Mouse (Mus musculus) liver (tissue): ENCODE measurements around the gene Mcpt9.
A peak's percentile ranks its signal among the peaks of the same experiment; 100 is the strongest.
"Not testable (repeated sequence)": the region's sequence is repeated elsewhere in the genome, so short reads cannot be mapped to it uniquely, and the experiment has no call there.

Source experiments
- DNase-seq: peaks from one replicate; pipeline ENCODE4 v3.0.0-alpha.2; 2020; ENCODE audit warnings: mixed read lengths

Mcpt9 gene

DNA sequence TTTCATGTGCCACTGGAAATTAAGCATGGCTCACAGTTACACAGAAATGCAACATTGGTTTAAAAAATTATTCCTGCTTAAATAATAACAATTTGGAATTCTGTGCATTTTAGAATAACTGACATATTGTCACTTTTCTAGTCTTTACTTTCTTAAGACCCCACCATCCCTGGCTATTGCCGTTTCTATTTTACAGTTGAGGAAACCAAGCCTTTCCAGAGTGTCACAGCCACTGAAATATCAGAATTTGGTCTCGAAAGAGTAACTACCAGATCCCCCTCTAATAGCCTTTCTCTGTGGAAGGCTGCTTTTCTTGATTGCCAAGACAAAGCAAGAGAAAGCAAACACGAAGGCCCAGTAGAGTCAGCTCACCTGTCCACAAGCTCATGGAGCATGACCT, at the start of gene Mcpt9:
TSS of gene Mcpt9 (minus strand) at position 101 of the 400 bp plus-strand sequence.
- DNase-seq = not testable (repeated sequence)

DNA sequence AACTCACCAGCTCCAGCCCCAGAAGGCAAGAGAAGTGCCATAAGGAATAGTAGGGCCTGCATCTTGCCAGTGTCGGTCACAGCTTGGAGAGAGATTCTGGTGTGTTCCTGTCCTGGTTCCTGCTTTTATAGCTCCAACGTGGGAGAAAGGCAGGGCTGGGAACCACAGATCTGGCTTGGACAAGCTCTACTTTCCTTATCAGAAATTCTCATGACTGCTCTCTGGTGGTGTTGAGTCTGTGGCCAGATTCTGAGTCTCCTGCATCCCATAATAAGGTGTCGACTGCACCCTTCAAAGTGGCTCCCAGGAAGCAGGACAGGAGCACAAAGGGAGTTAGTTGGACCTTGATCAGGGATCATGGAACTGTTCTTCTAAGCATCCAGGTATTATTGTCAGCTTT, 31.9 kb upstream of the Mcpt9 start, which contains the start of gene Mcpt4:
TSS of gene Mcpt4 (minus strand) at position 101 of the 400 bp plus-strand sequence.
- DNase-seq = not testable (repeated sequence)

DNA sequence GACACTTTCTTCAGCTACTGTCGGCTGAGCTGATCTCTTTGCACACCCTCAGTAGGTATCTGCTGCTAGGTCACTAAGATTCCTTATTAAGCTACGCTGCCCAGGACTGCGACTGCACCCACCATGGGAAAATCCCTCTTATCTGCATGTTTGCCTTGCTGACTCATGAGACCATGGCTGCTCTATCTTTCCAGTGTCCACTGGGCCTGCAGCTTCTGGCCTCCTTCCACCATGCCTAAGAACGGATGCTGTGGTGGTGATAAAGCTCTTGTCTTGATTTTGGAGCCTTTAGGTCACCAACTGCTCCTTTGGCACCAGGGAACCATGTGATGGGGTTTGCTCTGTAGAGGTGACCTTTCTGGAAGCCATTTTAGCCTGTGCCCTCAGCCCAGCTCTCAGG, 27.4 kb upstream of the Mcpt9 start:
- no peak for DNase-seq

DNA sequence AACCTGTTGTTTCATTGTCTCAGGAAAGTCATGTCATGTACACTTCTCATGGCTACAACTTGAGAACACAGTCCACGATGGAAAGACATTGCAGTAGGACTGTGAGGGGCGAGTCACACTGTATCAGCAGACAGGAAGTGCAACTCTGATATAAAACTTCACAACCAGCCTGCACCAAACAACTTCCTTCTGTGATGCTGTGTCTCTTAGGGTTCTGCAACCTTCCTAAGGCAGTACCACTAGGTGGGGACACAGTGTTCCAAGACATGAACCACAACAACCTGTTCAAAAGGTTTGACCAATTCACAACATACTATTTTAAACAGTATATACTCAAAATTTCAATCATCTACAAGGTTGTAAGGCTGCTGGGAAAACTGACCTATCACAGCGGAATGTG, 25.1 kb upstream of the Mcpt9 start:
- DNase-seq = no peak

DNA sequence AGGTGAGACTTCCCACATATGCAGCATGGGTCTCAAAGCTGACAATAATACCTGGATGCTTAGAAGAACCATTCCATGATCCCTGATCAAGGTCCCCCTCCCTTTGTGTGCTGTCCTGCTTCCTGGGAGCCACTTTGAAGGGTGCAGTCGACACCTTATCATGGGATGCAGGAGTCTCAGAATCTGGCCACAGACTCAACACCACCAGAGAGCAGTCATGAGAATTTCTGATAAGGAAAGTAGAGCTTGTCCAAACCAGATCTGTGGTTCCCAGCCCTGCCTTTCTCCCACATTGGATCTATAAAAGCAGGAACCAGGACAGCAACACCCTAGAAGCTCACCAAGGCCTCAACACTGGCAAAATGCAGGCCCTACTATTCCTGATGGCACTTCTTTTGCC, 11.5 kb upstream of the Mcpt9 start, which contains the start of gene Mcpt2:
TSS of gene Mcpt2 (plus strand) at position 250 of the 400 bp plus-strand sequence.
- DNase-seq = peak; percentile 11

DNA sequence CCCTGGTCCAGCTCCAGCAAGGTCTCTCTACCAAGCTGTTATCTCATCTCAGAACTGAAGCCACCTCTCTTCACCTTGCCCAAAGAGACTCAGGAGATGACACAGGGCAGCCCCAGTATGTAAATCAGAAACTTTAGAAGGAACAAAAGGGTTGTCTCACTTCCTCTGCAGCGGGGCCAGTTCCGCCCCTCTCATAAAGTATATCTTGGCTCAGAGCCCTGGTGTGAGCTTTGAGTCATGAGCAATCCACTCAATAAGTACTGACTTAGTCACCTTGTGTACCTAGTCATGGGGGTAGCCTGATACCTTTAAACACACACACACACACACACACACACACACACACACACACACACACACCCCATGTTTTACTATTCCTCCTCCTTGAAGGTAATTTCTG, 4.1 kb upstream of the Mcpt9 start:
- DNase-seq = no peak

DNA sequence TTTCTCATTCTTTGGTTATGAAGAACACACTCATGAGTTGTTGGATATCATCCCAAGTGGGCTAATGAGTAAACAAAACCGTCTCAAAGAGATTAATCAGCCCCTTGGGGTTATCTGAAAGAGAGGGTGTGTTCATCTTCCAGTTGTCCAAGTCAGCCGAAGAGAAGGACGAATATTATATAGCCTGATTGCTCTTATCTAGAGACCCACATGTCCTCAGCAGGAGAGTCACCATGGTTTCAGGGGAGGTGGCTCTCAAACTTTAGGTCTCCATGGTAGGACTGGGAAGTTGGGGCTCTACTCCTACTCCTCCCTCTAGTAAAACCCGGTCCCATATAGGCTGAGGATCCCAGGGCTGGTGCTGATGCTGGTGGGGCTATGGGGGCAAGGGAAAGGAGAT, 9.0 kb downstream of the Mcpt9 start:
- DNase-seq = peak; percentile 49

DNA sequence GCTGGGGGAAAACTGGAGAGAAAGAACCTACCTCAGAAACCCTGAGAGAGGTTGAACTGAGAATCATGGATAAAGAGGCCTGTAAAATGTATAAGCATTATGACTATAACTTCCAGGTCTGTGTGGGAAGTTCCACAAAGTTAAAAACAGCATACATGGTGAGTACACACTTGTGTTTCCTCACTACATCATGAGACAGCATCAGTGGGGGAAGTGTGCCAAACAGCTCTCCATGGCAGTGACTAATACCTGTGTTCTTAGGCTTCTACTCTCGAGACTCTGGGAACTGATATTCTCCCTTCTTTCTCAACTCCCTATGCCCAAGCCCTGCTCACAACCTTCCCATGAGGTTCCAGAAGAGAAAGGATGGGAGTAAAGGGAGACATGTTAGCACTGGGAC, 10.8 kb downstream of the Mcpt9 start:
- DNase-seq = no peak

DNA sequence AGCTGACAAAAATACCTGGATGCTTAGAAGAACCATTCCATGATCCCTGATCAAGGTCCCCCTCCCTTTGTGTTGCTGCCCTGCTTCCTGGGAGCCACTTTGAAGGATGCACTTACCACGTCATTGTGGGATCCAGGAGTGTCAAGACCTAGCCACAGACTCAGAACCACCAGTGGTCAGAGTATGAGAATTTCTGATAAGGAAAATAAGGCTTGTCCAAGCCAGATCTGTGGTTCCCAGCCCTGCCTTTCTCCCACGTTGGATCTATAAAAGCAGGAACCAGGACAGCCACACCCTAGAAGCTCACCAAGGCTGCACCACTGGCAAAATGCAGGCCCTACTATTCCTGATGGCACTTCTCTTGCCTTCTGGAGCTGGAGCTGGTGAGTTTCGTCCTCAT, 12.6 kb downstream of the Mcpt9 start, which contains the start of gene Mcpt1:
TSS of gene Mcpt1 (plus strand) at position 301 of the 400 bp plus-strand sequence.
- not testable (repeated sequence) for DNase-seq

DNA sequence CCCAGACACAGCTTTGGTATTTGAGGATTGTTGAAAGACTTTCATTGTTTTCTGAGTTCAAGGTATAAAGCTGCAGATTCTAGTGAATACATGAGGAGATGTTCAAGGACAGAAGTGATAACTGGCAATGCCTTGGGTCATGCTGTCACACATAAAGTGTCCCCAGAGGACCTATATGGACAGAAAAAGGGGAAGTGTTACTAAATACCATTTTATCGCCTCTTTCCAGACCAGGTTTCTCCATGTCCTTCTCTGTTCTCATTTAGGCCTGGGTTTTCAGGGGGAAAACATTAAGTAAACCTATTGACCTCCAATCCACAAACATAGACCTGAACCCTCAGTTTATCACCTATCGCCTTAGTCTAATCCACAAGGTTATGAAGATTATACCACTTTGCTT, 16.4 kb downstream of the Mcpt9 start:
- DNase-seq = no peak

DNA sequence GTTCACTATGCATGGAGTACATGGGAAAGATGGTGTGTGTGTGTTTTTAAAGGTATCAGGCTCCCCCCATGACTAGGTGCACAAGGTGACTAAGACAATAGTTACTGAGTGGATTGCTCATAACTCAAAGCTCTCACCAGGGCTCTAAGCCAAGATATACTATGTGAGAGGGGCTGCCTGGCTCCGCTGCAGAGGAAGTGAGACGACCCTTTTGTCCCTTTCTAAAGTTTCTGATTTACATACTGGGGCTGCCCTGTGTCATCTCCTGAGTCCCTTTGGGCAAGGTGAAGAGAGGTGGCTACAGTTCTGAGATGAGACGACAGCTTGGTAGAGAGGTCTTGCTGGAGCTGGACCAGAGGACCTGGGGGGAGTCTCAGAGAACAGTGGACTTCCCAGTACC, 17.1 kb downstream of the Mcpt9 start:
- DNase-seq = no peak

DNA sequence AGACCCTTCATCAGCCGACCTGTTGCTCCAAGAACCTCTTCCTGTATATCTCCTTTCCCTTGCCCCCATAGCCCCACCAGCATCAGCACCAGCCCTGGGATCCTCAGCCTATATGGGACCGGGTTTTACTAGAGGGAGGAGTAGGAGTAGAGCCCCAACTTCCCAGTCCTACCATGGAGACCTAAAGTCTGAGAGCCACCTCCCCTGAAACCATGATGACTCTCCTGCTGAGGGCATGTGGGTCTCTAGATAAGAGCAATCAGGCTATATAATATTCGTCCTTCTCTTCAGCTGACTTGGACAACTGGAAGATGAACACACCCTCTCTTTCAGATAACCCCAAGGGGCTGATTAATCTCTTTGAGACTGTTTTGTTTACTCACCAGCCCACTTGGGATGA, 42.8 kb downstream of the Mcpt9 start:
- DNase-seq = not testable (repeated sequence)
